Mouse (Mus musculus): Measurements from ENCODE around the gene Usp18.

The Usp18 gene

GRCm38 (mm10) chr6:121303466-121304220 lies 57.9 kb downstream of the Usp18 start:
- no peak for ATAC-seq (ENCODE audit: low TSS enrichment)

GRCm38 (mm10) chr6:121304630-121305029 lies 58.9 kb downstream of the Usp18 start:
- no peak for ATAC-seq (ENCODE audit: low TSS enrichment)

GRCm38 (mm10) chr6:121305571-121305970 lies 59.9 kb downstream of the Usp18 start:
- ATAC-seq (ENCODE audit: low TSS enrichment): no peak

- no peak for ATAC-seq (ENCODE audit: low TSS enrichment)
Measured at GRCm38 (mm10) chr6:121310984-121311383, 65.3 kb downstream of the Usp18 start.

GRCm38 (mm10) chr6:121319099-121319498 lies 73.4 kb downstream of the Usp18 start:
- no peak for ATAC-seq (ENCODE audit: low TSS enrichment)

Data from frontal cortex, adult (tissue).